Mouse (Mus musculus): ENCODE results near the gene Gm27021.

The Gm27021 gene

DNA sequence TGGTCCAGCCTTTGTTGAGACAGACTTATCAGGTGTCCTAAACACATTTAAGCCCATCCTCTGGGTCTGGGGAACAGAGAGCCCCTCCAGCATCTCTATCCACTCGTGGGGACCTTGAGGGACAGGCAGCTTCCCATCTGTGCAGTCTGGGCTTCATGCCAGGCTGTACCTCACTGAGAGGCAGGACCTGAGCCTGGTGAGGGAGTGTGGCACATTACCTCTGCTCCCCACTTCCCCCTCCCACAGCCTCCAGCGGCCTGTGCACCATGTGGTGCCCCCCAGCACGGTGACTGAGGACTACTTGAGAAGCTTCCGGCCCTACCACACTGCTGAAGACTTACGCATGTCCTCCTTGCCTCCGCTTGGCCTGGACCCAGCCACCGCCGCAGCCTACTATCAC is 101.2 kb downstream of the Gm27021 start:
- no peak for DNase-seq (ENCODE audit: low spot score)

DNA sequence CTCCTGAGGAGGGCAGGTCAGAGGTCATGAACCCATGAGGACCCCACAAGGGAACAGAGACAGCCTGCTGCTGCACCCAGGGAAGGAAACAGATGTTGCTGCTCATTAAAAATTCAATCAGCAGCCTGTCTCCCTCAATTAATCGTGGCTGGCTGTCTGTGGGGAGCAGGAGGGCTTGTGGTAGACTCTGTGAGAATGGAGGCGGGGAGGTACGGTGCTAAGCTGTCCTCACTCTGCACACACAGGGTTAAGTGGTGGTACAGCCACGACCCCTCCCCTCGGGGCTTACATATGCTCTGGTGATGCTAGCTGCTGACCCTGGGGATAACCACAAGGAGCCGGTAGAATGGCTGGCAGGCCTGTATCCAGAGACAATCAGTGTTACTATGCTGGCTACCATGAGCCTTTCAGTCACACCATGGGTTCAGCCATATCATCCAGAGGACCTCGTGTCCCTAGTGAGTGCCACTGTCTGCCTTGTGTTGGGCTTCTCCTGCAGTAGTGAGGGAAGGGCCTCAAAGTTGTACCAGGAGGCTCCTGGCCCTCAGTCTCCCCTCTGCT is 102.6 kb downstream of the Gm27021 start:
- no peak for DNase-seq (ENCODE audit: low spot score)

DNA sequence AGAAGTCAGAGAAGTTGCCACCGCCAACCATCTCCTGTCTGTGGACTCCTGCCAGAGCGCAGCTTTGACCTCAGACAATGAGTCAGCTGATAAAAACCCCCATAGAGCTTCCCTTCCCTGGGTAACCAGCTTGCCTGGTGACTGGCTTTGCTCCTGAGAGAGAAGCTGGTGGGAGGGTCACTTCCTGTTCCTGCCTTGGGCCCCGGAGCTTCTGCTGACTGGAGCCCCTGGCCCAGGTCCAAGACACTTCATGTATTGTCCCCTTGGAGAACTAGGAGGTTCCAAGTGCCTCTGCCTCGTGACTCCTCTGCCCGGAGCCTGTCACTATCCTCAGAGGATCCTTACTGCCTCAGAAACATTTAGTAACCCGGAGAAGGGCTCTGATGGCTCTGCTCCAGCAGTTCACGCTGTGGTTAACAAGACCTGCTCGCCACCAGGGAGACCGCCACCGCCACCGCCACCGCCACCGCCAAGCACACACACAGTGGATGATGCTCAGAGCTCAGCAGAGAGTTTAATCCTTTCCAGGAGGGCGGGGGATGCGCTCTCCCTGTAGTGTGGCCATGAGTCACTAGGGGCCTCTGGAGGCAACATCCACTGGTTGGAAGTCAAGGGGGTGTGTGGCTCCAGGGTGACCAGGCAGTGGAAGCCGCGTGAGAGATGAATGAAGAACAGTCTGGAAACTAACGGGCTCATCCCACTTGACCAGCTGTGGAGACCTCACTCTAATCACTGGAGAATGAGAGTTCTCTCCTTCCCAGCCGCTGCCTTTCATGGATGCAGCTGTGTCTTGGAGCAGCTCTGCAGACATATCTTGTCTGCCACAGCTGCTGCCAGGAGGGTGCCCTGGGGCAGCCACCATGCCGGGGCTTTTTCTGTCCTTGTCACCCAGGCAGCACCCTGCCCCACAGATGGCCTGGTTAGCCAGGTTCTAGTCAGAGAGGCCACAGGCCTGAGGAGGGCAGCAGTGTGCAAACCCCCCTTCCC is 103.7 kb downstream of the Gm27021 start:
- peak; percentile 56 for DNase-seq (ENCODE audit: low spot score)

DNA sequence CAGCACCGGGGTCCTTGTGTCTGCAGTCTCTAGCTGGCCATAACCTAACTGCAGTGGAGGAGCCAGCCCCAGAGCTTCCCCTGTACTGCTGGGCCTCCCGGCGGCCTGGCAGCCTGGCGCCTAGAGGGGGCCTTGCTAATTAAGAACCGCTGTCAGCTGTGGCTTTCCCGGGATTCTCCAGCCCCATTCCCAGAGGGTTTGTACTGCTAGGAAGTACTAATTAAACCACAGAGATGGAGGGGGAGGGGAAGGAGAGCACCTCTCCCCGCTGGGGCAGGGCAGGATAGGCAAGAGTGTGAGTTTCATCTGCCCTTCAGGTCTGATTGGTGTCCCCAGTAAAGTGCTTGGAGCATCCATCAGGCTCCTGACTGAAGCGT is 104.5 kb downstream of the Gm27021 start:
- no peak for DNase-seq (ENCODE audit: low spot score)

DNA sequence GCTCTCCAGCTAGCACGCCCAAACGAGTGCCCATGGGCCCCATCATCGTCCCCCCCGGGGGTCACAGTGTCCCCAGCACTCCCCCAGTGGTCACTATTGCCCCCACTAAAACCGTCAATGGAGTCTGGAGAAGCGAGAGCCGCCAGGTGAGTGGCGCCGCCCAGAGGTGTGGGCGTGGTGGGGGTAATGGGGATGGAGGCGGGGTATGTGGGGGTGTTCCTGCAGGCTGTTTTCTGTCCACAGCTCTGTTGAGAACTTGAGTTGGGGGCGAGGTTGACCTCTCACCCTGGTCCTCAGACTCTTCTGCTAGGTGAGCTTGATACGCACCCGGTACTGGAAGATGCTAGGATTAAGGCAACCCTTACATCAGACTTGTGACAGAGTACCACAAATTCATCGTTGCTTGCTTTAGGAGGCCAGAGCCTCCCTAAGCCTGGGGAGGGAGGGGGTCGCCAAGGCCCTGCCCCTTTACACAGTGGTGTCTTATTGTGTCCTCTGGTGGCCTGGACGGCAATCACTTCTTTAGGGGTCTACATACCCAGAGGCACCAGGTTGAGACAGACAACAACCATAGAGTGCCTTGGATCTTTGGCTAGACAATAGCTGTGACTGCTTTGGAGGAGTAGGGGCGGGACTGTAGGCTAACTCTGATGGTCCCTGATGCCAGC is 105.1 kb downstream of the Gm27021 start:
- DNase-seq (ENCODE audit: low spot score) = no peak

DNA sequence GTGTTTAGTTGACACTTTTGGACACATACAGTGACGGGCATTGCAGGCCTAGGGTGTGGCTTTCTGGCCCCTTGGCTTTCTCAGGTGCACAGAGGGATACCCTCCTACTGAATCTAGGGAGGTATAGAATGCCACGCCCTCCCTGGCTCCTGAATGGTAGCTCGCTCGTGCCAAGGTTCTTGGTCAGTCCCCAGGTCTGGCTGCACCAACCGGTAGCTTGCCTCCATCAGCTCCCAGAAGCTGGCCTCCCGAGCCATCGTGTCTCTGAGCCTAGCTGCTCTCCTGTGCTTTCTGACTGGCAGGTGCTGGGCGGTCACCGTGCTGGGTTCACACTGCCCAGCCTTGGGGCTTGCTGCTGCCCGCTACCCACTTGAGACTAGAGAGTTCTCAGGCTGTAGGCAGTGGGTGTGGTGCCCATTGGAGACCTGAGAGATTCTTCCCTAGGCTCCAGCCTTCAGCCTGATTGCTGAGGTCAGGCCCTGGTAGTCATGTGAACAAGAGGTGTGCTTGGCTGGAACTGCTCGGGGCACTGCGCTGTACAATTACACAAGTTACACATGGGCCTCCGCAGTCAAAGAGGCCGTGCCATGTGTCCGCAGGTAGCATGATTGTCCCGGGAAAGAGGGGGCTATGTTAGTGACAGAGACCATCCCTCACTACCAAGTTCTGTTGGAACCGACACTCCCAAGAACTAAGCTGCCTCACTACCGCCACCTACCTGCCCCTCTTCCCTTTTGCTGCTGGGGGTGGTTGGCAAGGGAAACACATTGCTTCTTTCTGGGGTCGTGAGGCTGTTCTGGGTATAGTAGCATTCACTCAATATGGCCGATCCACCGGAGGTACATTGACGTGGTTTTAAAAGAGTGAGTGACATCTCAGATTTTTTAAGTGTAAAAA is 106.1 kb downstream of the Gm27021 start:
- DNase-seq (ENCODE audit: low spot score) = no peak

DNA sequence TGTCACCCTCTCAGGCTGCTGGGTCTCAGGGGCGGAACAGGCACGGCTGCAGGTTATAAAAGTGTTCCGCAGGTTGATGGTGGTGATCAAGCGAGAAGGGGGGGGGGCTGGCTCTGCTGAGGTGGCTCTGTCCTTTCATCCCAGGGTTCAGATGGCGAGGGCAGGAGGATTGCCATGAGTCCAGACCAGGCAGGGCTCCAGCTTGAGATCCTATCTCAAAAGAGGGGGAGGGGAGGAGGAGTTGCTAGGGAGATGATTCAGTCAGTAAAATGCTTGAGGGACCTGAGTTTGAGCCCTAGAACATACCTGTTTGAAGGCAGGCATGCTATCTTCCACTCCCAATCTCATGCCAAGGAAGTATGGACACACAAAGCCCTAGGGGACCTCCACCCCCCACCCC is 107.3 kb downstream of the Gm27021 start:
- DNase-seq (ENCODE audit: low spot score) = no peak

DNA sequence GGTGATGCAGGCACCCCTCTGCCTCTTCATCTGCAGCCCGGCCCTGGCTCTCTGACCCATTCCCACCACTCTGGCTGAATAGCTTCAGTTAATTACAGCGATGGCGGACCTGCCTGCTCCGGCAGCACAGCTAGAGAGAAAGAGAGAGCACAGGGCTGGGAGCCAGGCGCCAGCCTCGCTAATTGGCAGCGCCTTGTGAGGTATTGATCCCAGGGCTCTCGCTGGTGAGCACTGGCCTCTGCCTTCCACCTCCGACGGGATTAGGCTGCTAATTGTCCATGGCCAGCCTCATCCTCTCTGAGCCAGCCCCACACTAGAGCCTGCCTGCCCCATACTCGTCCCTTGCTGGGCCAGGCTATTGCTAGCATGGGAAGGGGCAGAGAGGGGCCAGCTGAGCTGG is 108.2 kb downstream of the Gm27021 start:
- no peak for DNase-seq (ENCODE audit: low spot score)

Data from yolk sac, embryonic 10.5 days (tissue).